Mouse (Mus musculus): ENCODE measurements at regions not wholly inside any gene's neighbourhood (a gene's known extent, or its start where the extent isn't known, plus 50 kb on each side); places are given as distances from the start of the nearest gene placed in this dataset.

GRCm38 (mm10) chr9:41374591-41375481, 213.3 kb upstream of the Ubash3b start:
- DNase-seq: no peak

GRCm38 (mm10) chr9:41366405-41366804, 204.9 kb upstream of the Ubash3b start:
- DNase-seq: no peak

- peak in 1 of 2 experiments; percentile 5 for DNase-seq
Observed at GRCm38 (mm10) chr9:41365251-41365650, 203.8 kb upstream of the Ubash3b start.

GRCm38 (mm10) chr9:41364442-41365250, 203.1 kb upstream of the Ubash3b start:
- DNase-seq: no peak

GRCm38 (mm10) chr9:41360356-41360755, 198.9 kb upstream of the Ubash3b start:
- DNase-seq: no peak

DNA sequence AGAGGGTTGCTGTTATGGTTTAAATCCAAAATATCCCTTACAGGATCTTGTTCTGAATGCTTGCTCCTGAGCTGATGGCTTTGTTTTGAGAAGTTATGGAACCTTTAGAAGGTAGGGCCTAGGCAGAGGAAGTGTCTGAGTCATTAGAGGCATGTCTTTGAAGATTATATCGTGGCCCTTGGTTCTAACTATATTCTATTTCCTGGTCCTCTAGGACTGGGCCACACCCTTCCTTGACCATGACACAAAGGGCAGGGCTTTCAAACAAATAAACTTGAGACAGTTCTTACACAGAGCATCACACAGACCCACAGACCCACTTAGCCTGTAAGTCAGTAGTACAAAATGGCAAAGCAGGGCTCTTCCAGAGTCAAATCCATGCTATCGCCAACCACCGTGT, 197.8 kb upstream of the Ubash3b start:
- DNase-seq: no peak

- no peak for DNase-seq
Observed at GRCm38 (mm10) chr9:41345338-41345737, 183.8 kb upstream of the Ubash3b start.

- no peak for DNase-seq
Observed at GRCm38 (mm10) chr9:41337375-41337774, 175.9 kb upstream of the Ubash3b start.

GRCm38 (mm10) chr9:41336801-41337200, 175.3 kb upstream of the Ubash3b start:
- DNase-seq: no peak

DNA sequence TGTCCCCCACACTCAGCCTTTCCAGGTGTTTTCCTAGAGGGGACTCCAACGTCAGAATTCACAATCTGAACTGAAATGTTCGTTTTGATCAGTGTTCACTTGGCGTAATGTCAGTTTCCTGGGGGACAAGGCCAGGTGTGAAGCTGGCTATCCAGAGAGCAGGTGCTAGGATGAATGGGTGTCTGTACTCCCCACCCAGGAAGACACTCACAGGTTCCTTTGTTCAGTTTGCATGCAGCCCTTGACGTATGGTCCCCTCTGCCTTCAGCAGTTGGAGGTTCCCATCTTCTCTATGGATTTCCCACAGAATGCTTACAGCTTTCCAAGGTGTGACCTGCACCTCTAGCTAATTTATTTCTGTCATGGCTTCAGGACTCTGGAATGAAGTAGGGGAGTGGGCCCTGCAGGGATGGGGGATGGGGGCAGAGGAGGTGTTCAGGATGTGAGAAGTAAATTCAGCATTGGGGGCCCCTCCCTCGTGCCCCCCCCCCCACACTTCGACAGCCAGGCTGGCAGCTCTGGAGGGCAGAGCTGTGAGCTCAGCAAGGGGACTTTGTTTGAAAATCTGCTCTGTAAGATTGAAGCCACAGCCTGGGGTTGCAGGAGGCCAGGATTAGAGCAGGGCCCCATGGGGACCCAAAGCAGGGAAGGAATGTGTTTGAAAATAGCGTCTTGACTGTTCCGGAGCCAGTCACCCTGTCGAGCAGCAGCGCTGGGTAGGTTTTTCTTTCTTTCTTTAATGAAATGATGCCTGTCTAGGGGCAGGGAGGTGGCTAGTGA, 173.2 kb upstream of the Ubash3b start:
- DNase-seq: peak in 1 of 2 experiments; percentile 7

DNA sequence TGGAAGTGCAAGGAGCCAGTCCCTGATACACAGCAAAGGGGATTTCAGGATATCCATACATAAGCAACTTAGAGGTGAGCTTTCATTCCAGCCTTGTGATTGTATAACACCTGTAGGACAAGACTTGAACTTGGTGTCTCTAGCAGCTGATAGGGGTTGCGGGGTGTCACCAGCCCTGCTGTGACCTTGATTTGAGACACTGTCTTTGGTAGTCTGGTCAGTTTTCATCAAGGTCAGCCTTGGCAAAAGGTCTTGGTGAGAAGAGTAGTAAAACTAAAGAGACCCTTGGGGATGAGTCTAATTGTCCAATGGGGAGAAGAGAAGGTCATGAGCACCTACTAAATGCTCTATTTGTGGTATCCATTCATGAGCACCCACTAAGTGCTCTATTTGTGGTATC, 172.0 kb upstream of the Ubash3b start:
- no peak for DNase-seq

- no peak for DNase-seq
Observed at GRCm38 (mm10) chr9:41328959-41329358, 167.5 kb upstream of the Ubash3b start.

GRCm38 (mm10) chr9:41328480-41328879, 167.0 kb upstream of the Ubash3b start:
- peak in 1 of 2 experiments; percentile 17 for DNase-seq

DNA sequence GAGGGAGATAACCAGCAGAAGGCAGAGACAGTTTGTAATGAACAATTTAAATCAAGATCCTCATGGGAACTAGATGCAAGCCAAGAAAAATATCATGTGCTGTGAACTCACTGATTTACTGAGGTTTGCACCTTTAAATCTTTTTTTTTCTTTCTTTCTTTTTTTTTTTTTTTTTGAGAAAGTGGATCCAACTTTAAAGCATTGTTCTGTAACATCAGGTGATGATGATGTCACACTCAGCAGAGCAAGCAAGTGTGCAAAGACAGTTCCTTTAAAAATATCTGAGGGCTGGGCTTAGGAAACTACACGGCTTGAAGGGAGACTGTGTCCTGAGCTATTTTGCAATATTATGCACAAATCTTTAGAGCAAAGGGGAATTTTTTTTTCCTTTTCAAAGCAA, 166.6 kb upstream of the Ubash3b start:
- no peak for DNase-seq

DNA sequence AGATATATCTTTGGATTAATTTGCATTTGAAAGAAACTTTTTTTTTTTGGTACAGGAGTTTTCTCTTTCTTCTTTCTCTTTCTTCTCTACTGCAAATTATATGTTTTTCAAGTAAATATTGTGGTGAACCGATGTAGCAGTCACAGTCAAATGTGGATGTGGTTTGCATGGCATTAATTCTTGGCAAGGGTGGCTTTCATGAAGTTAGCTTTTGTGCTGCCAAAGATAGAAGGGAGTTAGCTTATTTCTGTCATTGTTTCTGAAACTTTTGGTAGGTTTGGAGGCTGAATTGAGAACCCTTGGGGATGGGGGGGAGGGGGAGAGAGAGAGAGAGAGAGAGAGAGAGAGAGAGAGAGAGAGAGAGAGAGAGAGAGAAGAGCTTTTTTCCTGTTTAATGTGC, 166.1 kb upstream of the Ubash3b start:
- DNase-seq: no peak

DNA sequence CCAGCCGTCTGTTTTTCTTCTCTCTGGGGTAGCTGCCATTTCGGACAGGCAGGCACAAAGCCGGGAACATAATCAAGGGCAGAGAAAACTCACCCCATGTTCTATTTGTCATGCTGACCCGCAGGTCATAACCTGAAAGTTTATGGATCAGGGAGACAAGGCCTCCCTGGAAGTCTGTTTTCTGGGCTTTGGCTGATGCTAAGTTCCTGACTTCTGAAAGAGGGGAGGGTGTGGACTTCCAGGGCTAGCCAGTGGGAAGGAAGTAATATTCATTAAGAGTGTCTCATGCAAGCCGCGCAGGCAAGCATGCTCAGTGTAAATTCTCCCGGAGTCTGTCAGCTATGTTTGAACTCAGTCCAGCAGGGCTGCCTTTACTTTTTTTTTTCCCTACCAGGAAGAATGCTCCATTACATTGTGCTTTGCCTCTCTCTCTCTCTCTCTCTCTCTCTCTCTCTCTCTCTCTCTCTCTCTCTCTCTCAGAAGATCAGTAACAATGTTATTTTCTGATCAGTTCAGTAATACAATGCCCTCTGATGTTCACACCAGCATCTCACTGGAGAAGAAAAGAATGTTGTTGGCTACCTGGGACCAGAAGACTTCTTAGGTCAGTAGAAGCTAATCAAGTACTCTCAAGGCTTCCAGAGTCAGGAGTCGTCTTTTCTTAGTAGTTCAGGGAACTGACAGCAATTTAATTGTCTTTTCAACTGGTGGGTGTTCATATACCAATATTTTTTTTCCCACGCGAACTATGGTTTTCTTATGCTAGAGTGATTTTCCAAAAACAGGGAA, 165.5 kb upstream of the Ubash3b start:
- peak; percentile 52 to 69 for DNase-seq

DNA sequence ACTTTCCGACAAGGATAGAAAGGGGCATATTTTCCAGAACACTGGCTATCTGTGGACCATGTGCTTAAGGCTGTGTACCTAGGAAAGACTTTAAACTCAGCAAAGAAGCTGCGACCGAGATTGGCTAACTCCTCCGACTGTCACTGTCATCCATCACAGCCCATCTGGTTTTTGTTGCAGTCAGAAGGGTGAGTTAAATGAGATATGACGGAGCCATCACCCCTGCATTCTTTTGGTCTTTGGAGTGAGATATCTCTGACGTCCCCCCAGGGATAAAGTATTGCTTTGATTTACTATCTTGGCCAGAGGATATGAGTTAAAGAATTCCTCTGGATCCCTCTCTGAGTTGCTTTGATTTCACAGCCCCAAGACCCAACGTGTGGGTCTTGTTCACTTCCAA, 160.0 kb upstream of the Ubash3b start:
- peak; percentile 9 to 15 for DNase-seq

DNA sequence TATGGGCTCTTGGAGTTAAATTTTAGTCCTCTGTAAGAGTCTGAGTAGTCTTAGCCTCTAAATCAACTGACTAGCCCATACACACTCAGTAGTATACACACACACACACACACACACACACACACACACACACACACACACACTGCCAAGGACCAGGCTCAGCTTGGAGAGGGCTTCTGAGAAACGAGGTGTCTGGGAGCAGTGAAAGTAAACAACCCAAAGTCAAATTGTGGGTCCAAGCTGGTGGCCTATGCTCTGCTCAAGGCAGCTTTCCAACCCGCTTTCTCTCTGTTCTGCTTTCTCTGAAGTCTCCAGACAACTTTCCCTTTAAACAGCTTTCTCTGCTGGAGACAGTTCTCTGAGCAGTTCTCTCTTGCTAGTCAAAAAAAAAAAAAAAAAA, 157.6 kb upstream of the Ubash3b start:
- peak; percentile 55 to 56 for DNase-seq

GRCm38 (mm10) chr9:41306229-41306628, 144.7 kb upstream of the Ubash3b start:
- DNase-seq: no peak

DNA sequence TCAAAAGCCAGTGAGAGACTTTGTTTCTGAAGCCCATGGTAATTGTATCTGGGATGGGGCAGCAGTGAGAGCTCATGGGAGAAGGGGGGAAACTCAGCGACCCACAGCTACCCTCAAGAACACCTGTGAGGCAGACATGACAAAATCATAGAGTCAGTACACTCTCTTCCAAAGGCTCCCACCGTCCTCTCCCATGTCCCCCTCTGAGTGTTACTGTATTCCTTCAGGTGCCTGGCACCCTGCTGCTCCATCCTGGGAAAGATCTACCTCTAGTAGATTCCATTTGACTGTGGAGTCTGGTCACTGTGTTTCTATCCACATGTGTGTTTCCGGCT, 142.0 kb upstream of the Ubash3b start:
- DNase-seq: no peak

DNA sequence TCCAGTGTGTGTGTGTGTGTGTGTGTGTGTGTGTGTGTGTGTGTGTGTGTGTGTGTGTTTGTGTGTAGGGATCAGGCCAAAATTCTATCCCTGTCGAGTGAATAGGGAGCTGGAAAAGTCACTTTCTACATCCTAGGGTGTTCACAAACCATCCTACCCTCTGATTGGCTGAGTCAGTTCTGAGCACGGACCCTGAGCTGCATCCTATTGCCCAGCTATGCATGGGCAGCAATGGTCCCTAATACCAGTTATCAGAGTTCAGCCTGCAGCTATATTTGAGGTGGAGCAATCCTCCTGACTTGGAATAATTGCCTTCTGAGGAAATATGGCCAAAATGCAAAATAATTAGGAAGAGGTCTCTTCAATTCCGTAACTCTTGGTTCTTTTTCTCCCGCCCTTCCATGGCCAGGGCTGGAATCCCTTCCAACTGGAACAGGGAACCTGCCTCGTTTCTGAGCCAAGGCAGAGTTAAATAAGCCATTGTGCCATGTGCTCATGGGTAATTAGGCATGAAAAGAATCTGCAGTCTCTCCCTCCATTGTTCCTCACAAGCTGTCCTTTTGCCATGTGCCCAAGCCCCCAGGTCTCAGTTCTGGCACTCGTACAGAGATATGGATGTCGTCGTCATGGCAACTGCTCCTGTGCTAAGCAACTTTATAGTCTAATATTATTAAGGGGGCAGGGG, 141.5 kb upstream of the Ubash3b start:
- peak in 1 of 2 experiments; percentile 7 for DNase-seq

DNA sequence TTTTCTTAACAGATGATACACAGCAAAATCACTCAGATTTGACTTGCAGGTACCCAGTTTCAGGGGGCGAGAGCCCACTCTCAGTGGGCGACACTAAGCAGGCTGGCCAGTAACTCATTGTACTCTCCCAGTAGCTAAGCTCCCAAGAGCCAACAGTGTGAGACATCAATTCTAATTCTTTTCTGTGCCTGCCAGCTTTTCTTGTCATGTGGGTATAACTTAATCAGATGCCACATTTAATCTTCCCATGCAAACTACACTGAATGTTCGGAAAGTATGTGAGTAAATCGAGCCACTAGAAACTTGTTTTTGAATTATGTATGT, 124.6 kb upstream of the Ubash3b start:
- no peak for DNase-seq
